Mouse (Mus musculus) intestine, postnatal 0 days (tissue): ENCODE data around the gene Tex19.1. TPM values are rescaled to one million over a fixed set of nuclear protein-coding genes. Genes with fewer than 3 reads are reported as not detected.

Experiments used
- ATAC-seq: fragments of 200-750 bp; cut with Nextera tagmentation; 2 replicates; pipeline ENCODE4 v1.8.0; 2017; ENCODE audit warnings: mild to moderate bottlenecking, moderate TSS enrichment, moderate library complexity
- H3K27ac ChIP-seq: fragments of 300-500 bp; sonication (generic); 2 replicates; pipeline ENCODE4 v1.5.1; 2014; ENCODE audit warnings: mild to moderate bottlenecking, low read depth, low read length, moderate library complexity
- H3K27me3 ChIP-seq: fragments of 300-500 bp; sonication (generic); replicated peaks from 2 replicates; pipeline ENCODE4 v1.6.1; 2014; ENCODE audit warnings: low read length, mixed read lengths; ENCODE audit not compliant: control insufficient read depth, insufficient read depth
- H3K36me3 ChIP-seq: fragments of 300-500 bp; sonication (generic); 2 replicates; pipeline ENCODE4 v1.6.1; 2014; ENCODE audit warnings: mild to moderate bottlenecking, moderate library complexity; ENCODE audit not compliant: control insufficient read depth, insufficient read depth
- H3K4me1 ChIP-seq: fragments of 300-500 bp; sonication (generic); replicated peaks from 2 replicates; pipeline ENCODE4 v1.6.1; 2014; ENCODE audit warnings: antibody characterized with exemption, low read length, mixed read lengths; ENCODE audit not compliant: control insufficient read depth, insufficient read depth
- H3K4me2 ChIP-seq: fragments of 300-500 bp; sonication (generic); replicated peaks from 2 replicates; pipeline ENCODE4 v1.6.1; 2014; ENCODE audit warnings: low read depth, mild to moderate bottlenecking, moderate library complexity
- H3K4me3 ChIP-seq: fragments of 300-500 bp; sonication (generic); 2 replicates; pipeline ENCODE4 v1.5.1; 2014; ENCODE audit warnings: low read depth, low read length
- H3K9ac ChIP-seq: fragments of 300-500 bp; sonication (generic); 2 replicates; pipeline ENCODE4 v1.6.1; 2014; ENCODE audit warnings: mild to moderate bottlenecking, low read depth, low read length
- H3K9me3 ChIP-seq: fragments of 300-500 bp; sonication (generic); 2 replicates; pipeline ENCODE4 v1.6.1; 2016; ENCODE audit warnings: mixed run types; ENCODE audit not compliant: control insufficient read depth
- CTCF ChIP-seq: sonication (generic); IDR thresholded peaks from 2 replicates; pipeline ENCODE4 v1.5.1; 2016; ENCODE audit warnings: low read depth, mild to moderate bottlenecking, control low read depth, antibody characterized with exemption, moderate library complexity
- WGBS: fragments of 180-500 bp; shearing (Covaris S2); extraction: QIAGEN DNeasy Blood & Tissue Kit; methylation state at CpG from one replicate; pipeline ENCODE4 v1.1.7; 2014; 5-methylcytosine and 5-hydroxymethylcytosine counted together
- polyA plus RNA-seq: library from polyadenylated mRNA; unstranded; fragments of >200 nt; fragmentation: Nextera tagmentation; extraction: Ambion mirVana; gene quantifications from 2 replicates; pipeline ENCODE4 v1.2.1, GENCODE M21; 2015

Gene Tex19.1
- polyA plus RNA-seq, 1 experiment from 2014 or later: not detected

- no peak overlapping the region for H3K9ac ChIP-seq
- no peak for TF ChIP-seq CTCF
- H3K9me3 ChIP-seq: no peaks in the 10 kb centered on the region
- WGBS: 51% methylated on average over 4 of the region's 4 CpGs
- H3K4me2 ChIP-seq: no peak overlapping the region
- no peak overlapping the region for H3K27ac ChIP-seq
- no peak overlapping the region for H3K4me3 ChIP-seq
- no peaks in the 10 kb centered on the region for H3K36me3 ChIP-seq
- no peaks in the 10 kb centered on the region for H3K4me1 ChIP-seq
- ATAC-seq: no peak
- peaks cover 26% of the 10 kb centered on the region for H3K27me3 ChIP-seq
Observed at GRCm38 (mm10) chr11:121154203-121154602, 8.3 kb downstream of the Tex19.1 start.

- H3K4me1 ChIP-seq: no peaks in the 10 kb centered on the region
- no peaks in the 10 kb centered on the region for H3K9me3 ChIP-seq
- TF ChIP-seq CTCF: no peak
- H3K4me3 ChIP-seq: peak overlapping the region; percentile 38
- H3K4me2 ChIP-seq: peak overlapping the region; percentile 63
- ATAC-seq: 0 out of 2 replicates have a peak, but pooled peaks have one; percentile 10
- WGBS: 1% methylated on average over 45 of the region's 45 CpGs
- H3K9ac ChIP-seq: no peak overlapping the region
- H3K36me3 ChIP-seq: no peaks in the 10 kb centered on the region
- no peak overlapping the region for H3K27ac ChIP-seq
- peaks cover 26% of the 10 kb centered on the region for H3K27me3 ChIP-seq
Observed at GRCm38 (mm10) chr11:121156411-121156891, 10.5 kb downstream of the Tex19.1 start.

GRCm38 (mm10) chr11:121159971-121160370 is 14.0 kb downstream of the Tex19.1 start, which contains the start of gene Uts2r:
Gene Uts2r, plus strand, starts transcription at chr11:121160271.
- ATAC-seq: no peak
- Histone ChIP-seq H3K4me1 (no peaks in the 10 kb centered on the region), H3K27me3 (peaks cover 26% of the 10 kb centered on the region), H3K36me3 (no peaks in the 10 kb centered on the region), H3K9me3 (no peaks in the 10 kb centered on the region), H3K4me2 (no peak within 1 kb of the TSS), H3K9ac (no peak within 1 kb of the TSS), H3K4me3 (no peak within 1 kb of the TSS), H3K27ac (no peak within 1 kb of the TSS)
- WGBS: 90% methylated on average over 5 of the region's 5 CpGs
- TF ChIP-seq CTCF: no peak

GRCm38 (mm10) chr11:121160636-121161346 is 14.8 kb downstream of the Tex19.1 start:
- H3K27me3 ChIP-seq: peaks cover 21% of the 10 kb centered on the region
- no peaks in the 10 kb centered on the region for H3K4me1 ChIP-seq
- H3K27ac ChIP-seq: no peak overlapping the region
- no peaks in the 10 kb centered on the region for H3K9me3 ChIP-seq
- no peak overlapping the region for H3K4me2 ChIP-seq
- WGBS: 92% methylated on average over 26 of the region's 26 CpGs
- H3K4me3 ChIP-seq: no peak overlapping the region
- TF ChIP-seq CTCF: no peak
- no peak for ATAC-seq
- no peak overlapping the region for H3K9ac ChIP-seq
- H3K36me3 ChIP-seq: no peaks in the 10 kb centered on the region

GRCm38 (mm10) chr11:121163751-121164150 is 17.8 kb downstream of the Tex19.1 start:
- Histone ChIP-seq H3K36me3 (no peaks in the 10 kb centered on the region), H3K4me2 (no peak overlapping the region), H3K4me1 (no peaks in the 10 kb centered on the region), H3K27me3 (no peaks in the 10 kb centered on the region), H3K27ac (no peak overlapping the region), H3K4me3 (no peak overlapping the region), H3K9me3 (no peaks in the 10 kb centered on the region), H3K9ac (no peak overlapping the region)
- no peak for ATAC-seq
- 83% methylated on average over 4 of the region's 4 CpGs for WGBS
- TF ChIP-seq CTCF: no peak

GRCm38 (mm10) chr11:121173203-121173602 is 27.3 kb downstream of the Tex19.1 start:
- TF ChIP-seq CTCF: no peak
- no peak overlapping the region for H3K4me3 ChIP-seq
- no peaks in the 10 kb centered on the region for H3K4me1 ChIP-seq
- no peak overlapping the region for H3K9ac ChIP-seq
- H3K4me2 ChIP-seq: no peak overlapping the region
- no peaks in the 10 kb centered on the region for H3K9me3 ChIP-seq
- no peak overlapping the region for H3K27ac ChIP-seq
- H3K36me3 ChIP-seq: no peaks in the 10 kb centered on the region
- H3K27me3 ChIP-seq: no peaks in the 10 kb centered on the region
- 80% methylated on average over 5 of the region's 5 CpGs for WGBS
- ATAC-seq: no peak
